Mouse (Mus musculus) ES-E14 (cell line): ENCODE data around the gene Acsl1.

Source experiments
- CHD2 ChIP-seq: IDR thresholded peaks from 2 replicates; pipeline ENCODE4 v1.6.1; 2014; ENCODE audit warnings: mild to moderate bottlenecking, low read depth, low read length, inconsistent platforms
- ZNF384 ChIP-seq: IDR thresholded peaks from 2 replicates; pipeline ENCODE4 v1.6.1; 2012; ENCODE audit warnings: low read depth, low read length, inconsistent platforms

DNA sequence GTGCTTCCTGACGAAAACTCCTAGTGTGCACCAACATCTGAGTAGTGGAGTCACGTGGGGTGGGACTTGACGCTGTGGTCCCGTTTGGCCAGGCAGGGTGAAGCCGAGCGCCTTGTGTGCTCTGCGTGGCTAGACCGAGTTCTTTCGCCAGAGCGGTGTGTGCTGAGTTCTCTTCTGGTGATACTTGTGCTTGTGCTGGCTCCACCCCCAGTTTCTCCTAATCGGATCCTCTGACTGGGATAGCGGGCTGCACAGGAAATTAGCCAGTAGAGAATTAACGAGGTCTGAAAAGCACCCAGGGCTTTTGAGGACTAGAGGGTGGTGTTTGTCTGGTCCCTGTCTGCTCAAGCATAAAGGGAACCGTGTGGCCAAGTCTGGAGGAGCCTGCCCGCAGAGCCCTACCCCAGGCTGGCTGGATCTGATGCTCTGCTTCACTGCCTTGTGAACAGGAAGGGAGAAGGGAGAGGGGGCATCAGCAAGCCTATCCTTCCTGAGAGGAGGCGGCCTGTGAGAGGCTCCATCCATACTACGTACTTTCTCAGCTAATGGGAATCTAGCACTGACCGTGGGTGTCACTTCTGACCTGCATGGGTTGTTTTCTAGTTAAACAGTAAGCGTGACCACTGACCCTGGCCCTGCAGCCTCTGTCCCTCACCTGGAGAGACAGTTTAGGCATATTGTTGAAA lies 28.7 kb downstream of the Acsl1 start:
- TF ChIP-seq CHD2 = no peak
- TF ChIP-seq ZNF384 = no peak
